Mouse (Mus musculus) liver, embryonic 13.5 days (tissue): ENCODE measurements around the gene Foxp2. TPM values are rescaled to one million over a fixed set of nuclear protein-coding genes. Genes with fewer than 3 reads are reported as not detected.

ENCODE experiments used
- ATAC-seq: fragments of 200-750 bp; cut with Nextera tagmentation; 2 replicates; pipeline ENCODE4 v1.8.0; 2017; ENCODE audit warnings: low read depth, mild to moderate bottlenecking, moderate number of reproducible peaks, moderate library complexity
- DNase-seq: peaks from one replicate; pipeline ENCODE4 v3.0.0; 2022
- H3K27ac ChIP-seq: fragments of 300-500 bp; sonication (generic); 2 replicates; pipeline ENCODE4 v1.5.1; 2015; ENCODE audit warnings: moderate library complexity, mild to moderate bottlenecking, inconsistent platforms
- H3K27me3 ChIP-seq: fragments of 300-500 bp; sonication (generic); 2 replicates; pipeline ENCODE4 v1.6.1; 2015; ENCODE audit warnings: mild to moderate bottlenecking, inconsistent platforms
- H3K36me3 ChIP-seq: fragments of 300-500 bp; sonication (generic); 2 replicates; pipeline ENCODE4 v1.6.1; 2015; ENCODE audit warnings: mild to moderate bottlenecking, inconsistent platforms
- H3K4me1 ChIP-seq: fragments of 300-500 bp; sonication (generic); replicated peaks from 2 replicates; pipeline ENCODE4 v1.6.1; 2015; ENCODE audit warnings: inconsistent platforms
- H3K4me2 ChIP-seq: fragments of 300-500 bp; sonication (generic); 2 replicates; pipeline ENCODE4 v1.6.1; 2015; ENCODE audit warnings: inconsistent platforms, mild to moderate bottlenecking, moderate library complexity
- H3K4me3 ChIP-seq: fragments of 300-500 bp; sonication (generic); replicated peaks from 2 replicates; pipeline ENCODE4 v1.5.1; 2015; ENCODE audit warnings: mild to moderate bottlenecking, inconsistent platforms
- H3K9ac ChIP-seq: fragments of 300-500 bp; sonication (generic); 2 replicates; pipeline ENCODE4 v1.6.1; 2015; ENCODE audit warnings: mild to moderate bottlenecking, inconsistent platforms
- H3K9me3 ChIP-seq: fragments of 300-500 bp; sonication (generic); replicated peaks from 2 replicates; pipeline ENCODE4 v1.6.1; 2016; ENCODE audit warnings: inconsistent platforms
- WGBS: fragments of 180-500 bp; shearing (Covaris S2); methylation state at CpG from one replicate; pipeline ENCODE4 v1.1.7; 2015; ENCODE audit not compliant: insufficient replicate concordance; 5-methylcytosine and 5-hydroxymethylcytosine counted together
- polyA plus RNA-seq: library from polyadenylated mRNA; unstranded; fragments of >200 nt; fragmentation: Nextera tagmentation; extraction: Ambion mirVana; gene quantifications from 2 replicates; pipeline ENCODE4 v1.2.1, GENCODE M21; 2015

Foxp2 gene
- polyA plus RNA-seq, 1 experiment from 2014 or later: 0.58 TPM

- Histone ChIP-seq H3K4me3 (no peak overlapping the region), H3K4me1 (no peaks in the 10 kb centered on the region), H3K27ac (no peak overlapping the region), H3K9ac (no peak overlapping the region), H3K9me3 (no peaks in the 10 kb centered on the region), H3K27me3 (no peaks in the 10 kb centered on the region), H3K4me2 (no peak overlapping the region), H3K36me3 (no peaks in the 10 kb centered on the region)
- no peak for DNase-seq
- no peak for ATAC-seq
These were observed 21.6 kb downstream of the Foxp2 start for GRCm38 (mm10) chr6:14922704-14923103.

DNA sequence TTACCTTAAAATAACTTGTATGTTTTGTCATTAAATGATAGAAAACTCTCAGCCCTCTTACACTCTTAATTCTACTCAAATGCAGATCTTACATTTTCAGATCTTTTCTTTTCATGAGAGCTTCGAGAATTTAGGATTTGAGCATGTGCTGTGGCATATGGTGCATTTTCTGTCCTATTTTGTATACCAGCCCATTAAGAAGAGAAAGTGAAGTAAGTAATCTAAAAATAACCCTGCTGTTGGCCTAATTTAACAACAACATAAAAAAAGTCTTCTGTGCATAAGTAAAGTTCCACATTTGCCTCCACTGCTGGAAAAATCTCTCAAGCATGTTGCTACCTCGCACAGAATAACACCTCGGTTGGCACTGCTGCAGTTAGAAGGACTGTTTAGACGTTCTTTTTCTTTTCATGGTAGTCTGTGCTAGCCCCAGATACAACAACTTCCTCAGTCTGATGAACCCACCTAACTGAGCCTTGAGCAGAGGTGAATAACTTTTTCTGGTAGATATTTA lies 23.9 kb downstream of the Foxp2 start:
- H3K4me1 ChIP-seq: no peaks in the 10 kb centered on the region
- DNase-seq (no peak), ATAC-seq (no peak)
- H3K36me3 ChIP-seq: no peaks in the 10 kb centered on the region
- no peak overlapping the region for H3K9ac ChIP-seq
- 61% methylated on average over 4 of the region's 4 CpGs for WGBS
- no peaks in the 10 kb centered on the region for H3K9me3 ChIP-seq
- no peak overlapping the region for H3K4me2 ChIP-seq
- H3K27me3 ChIP-seq: no peaks in the 10 kb centered on the region
- H3K4me3 ChIP-seq: no peak overlapping the region
- no peak overlapping the region for H3K27ac ChIP-seq

GRCm38 (mm10) chr6:14951060-14951459 lies 49.9 kb downstream of the Foxp2 start:
- ATAC-seq: no peak

GRCm38 (mm10) chr6:14952731-14953130 lies 51.6 kb downstream of the Foxp2 start:
- Histone ChIP-seq H3K9me3 (no peaks in the 10 kb centered on the region), H3K36me3 (no peaks in the 10 kb centered on the region), H3K9ac (no peak overlapping the region), H3K27me3 (no peaks in the 10 kb centered on the region), H3K27ac (no peak overlapping the region), H3K4me2 (no peak overlapping the region), H3K4me1 (no peaks in the 10 kb centered on the region), H3K4me3 (no peak overlapping the region)
- ATAC-seq (no peak), DNase-seq (no peak)
- WGBS: 60% methylated on average over 4 of the region's 4 CpGs

More at GRCm38 (mm10) chr6:14951060-14951459, 49.9 kb downstream of the Foxp2 start:
- WGBS: 59% methylated on average over 6 of the region's 6 CpGs
- Histone ChIP-seq H3K4me3 (no peak overlapping the region), H3K27me3 (no peaks in the 10 kb centered on the region), H3K4me1 (no peaks in the 10 kb centered on the region), H3K36me3 (no peaks in the 10 kb centered on the region), H3K9me3 (no peaks in the 10 kb centered on the region), H3K27ac (no peak overlapping the region), H3K9ac (no peak overlapping the region), H3K4me2 (no peak overlapping the region)
- DNase-seq: no peak

DNA sequence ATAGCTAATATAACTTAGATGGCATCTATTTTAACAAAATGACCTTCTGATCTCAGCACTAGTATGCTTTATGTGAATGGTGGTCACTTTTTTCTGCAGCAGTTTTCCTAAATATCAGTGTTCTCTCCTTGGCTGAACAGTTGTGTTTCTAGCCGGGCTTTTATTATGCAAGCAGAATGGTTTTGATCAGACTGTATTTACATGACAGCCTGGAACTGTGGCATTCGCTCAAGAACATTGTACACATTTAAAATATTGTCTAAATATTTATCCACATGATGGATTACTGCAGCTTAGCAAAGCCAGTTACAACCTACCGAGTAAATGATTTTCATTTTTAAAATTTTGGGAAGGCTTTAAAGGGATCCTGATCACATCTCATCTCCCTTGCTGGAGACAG lies 75.9 kb downstream of the Foxp2 start:
- no peak for DNase-seq
- Histone ChIP-seq H3K4me3 (no peak overlapping the region), H3K27me3 (no peaks in the 10 kb centered on the region), H3K9ac (no peak overlapping the region), H3K4me1 (no peaks in the 10 kb centered on the region), H3K9me3 (no peaks in the 10 kb centered on the region), H3K36me3 (no peaks in the 10 kb centered on the region), H3K4me2 (no peak overlapping the region), H3K27ac (no peak overlapping the region)
- WGBS: 65% methylated on average over 3 of the region's 3 CpGs
- no peak for ATAC-seq

- no peak overlapping the region for H3K9ac ChIP-seq
- 59% methylated on average over 5 of the region's 5 CpGs for WGBS
- H3K4me3 ChIP-seq: no peak overlapping the region
- H3K4me1 ChIP-seq: no peaks in the 10 kb centered on the region
- H3K27me3 ChIP-seq: no peaks in the 10 kb centered on the region
- no peak overlapping the region for H3K4me2 ChIP-seq
- ATAC-seq (no peak), DNase-seq (no peak)
- no peak overlapping the region for H3K27ac ChIP-seq
- no peaks in the 10 kb centered on the region for H3K36me3 ChIP-seq
- no peaks in the 10 kb centered on the region for H3K9me3 ChIP-seq
These were observed 77.1 kb downstream of the Foxp2 start for GRCm38 (mm10) chr6:14978201-14978600.

DNA sequence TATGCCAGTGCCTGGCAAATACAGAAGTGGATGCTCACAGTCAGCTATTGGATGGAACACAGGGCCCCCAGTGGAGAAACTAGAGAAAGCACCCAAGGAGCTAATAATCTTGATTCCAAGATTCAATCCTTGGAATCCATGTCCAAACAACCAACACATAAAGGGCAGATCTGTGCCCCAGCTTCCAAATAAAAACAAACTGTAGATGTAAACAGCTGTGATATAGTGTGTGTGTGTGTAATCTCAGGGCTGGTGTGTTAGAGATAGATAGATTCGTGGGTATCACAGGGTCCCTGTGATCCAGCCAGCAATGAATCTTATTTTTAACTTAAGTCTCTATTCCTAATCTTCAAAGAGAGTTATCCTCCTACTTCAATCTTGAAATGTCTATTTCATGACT lies 107.0 kb downstream of the Foxp2 start:
- Histone ChIP-seq H3K9me3 (no peaks in the 10 kb centered on the region), H3K27me3 (no peaks in the 10 kb centered on the region), H3K4me3 (no peak overlapping the region), H3K27ac (no peak overlapping the region), H3K9ac (no peak overlapping the region), H3K4me2 (no peak overlapping the region), H3K36me3 (no peaks in the 10 kb centered on the region), H3K4me1 (no peaks in the 10 kb centered on the region)
- ATAC-seq (no peak), DNase-seq (no peak)
- WGBS: 52% methylated on average over 1 of the region's 1 CpGs

GRCm38 (mm10) chr6:15028488-15028887 lies 127.3 kb downstream of the Foxp2 start:
- H3K4me2 ChIP-seq: no peak overlapping the region
- no peak overlapping the region for H3K27ac ChIP-seq
- no peaks in the 10 kb centered on the region for H3K36me3 ChIP-seq
- H3K9me3 ChIP-seq: no peaks in the 10 kb centered on the region
- no peak overlapping the region for H3K9ac ChIP-seq
- ATAC-seq (peak; percentile 50; the same call in 1 of the 2 replicates), DNase-seq (no peak)
- 42% methylated on average over 3 of the region's 3 CpGs for WGBS
- no peak overlapping the region for H3K4me3 ChIP-seq
- no peaks in the 10 kb centered on the region for H3K27me3 ChIP-seq
- H3K4me1 ChIP-seq: peaks cover 11% of the 10 kb centered on the region

DNA sequence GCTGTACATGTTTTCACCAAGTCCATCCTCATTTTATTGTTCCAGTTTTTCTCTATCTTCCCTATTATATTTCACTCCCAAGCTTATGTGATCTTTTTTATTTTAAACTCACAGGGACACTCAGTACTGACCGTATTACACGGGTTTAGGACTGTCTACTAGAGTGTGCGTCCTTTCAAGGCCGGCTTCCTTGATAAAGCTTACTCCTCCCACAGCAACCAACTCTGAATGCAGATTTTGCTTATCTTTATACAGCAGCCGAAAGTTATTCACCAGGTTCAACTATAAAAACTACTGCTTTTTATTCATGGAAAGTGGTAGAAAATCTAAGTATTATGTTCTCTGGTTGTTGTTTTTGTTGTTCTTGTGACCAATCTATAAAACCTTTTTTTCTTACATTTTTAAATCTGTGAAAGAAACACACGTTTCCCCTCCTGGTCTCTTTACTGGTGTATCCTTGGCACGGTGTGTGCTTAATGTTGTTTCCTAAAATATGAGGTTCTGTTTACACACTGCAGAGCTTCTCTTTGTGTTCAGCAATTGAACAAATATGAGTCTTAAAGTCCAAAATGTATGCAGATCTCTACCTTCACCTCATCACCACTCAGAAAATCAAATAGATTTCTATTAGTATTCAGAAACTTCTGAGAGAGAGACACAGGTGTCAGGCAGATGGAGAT lies 128.4 kb downstream of the Foxp2 start:
- H3K9ac ChIP-seq: no peak overlapping the region
- DNase-seq (peak; percentile 11), ATAC-seq (peak; percentile 98)
- no peaks in the 10 kb centered on the region for H3K36me3 ChIP-seq
- peak overlapping the region; percentile 10 for H3K4me2 ChIP-seq
- WGBS: 23% methylated on average over 7 of the region's 7 CpGs
- peaks cover 11% of the 10 kb centered on the region for H3K4me1 ChIP-seq
- H3K27ac ChIP-seq: no peak overlapping the region
- no peaks in the 10 kb centered on the region for H3K9me3 ChIP-seq
- H3K4me3 ChIP-seq: no peak overlapping the region
- H3K27me3 ChIP-seq: no peaks in the 10 kb centered on the region

GRCm38 (mm10) chr6:15063246-15063645 lies 162.1 kb downstream of the Foxp2 start:
- H3K9ac ChIP-seq: no peak overlapping the region
- H3K4me2 ChIP-seq: no peak overlapping the region
- no peaks in the 10 kb centered on the region for H3K9me3 ChIP-seq
- no peak overlapping the region for H3K4me3 ChIP-seq
- no peaks in the 10 kb centered on the region for H3K36me3 ChIP-seq
- DNase-seq (no peak), ATAC-seq (no peak)
- H3K27ac ChIP-seq: no peak overlapping the region
- H3K27me3 ChIP-seq: no peaks in the 10 kb centered on the region
- 62% methylated on average over 1 of the region's 1 CpGs for WGBS
- H3K4me1 ChIP-seq: no peaks in the 10 kb centered on the region

- Histone ChIP-seq H3K4me2 (no peak overlapping the region), H3K9ac (no peak overlapping the region), H3K9me3 (no peaks in the 10 kb centered on the region), H3K27ac (no peak overlapping the region), H3K4me3 (no peak overlapping the region), H3K27me3 (no peaks in the 10 kb centered on the region), H3K36me3 (no peaks in the 10 kb centered on the region), H3K4me1 (no peaks in the 10 kb centered on the region)
- ATAC-seq (no peak), DNase-seq (no peak)
- 58% methylated on average over 1 of the region's 1 CpGs for WGBS
These were observed 200.4 kb downstream of the Foxp2 start for GRCm38 (mm10) chr6:15101548-15101947.

DNA sequence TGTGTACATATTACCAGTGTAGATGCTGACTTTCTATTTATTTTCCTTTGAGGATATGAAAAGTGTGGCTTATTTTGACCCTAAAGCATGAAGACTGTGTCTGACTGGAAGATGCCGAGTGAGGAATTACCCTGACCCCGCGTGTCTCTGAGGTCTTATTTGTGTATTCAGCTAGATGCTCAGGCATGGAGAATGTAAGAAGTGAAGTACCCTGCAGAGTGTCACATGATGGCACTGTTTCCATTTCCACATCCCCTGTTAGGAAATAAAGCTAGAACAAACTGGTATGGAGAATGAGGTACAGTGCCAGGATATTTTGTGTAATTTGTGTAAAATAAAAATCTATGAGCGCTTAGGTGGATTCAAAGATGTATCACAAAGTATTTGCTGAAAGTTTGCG lies 219.8 kb downstream of the Foxp2 start:
- WGBS: 67% methylated on average over 5 of the region's 5 CpGs
- DNase-seq: no peak

More for the DNA sequence above, 219.8 kb downstream of the Foxp2 start:
- H3K27me3 ChIP-seq: no peaks in the 10 kb centered on the region
- no peak overlapping the region for H3K9ac ChIP-seq
- no peak overlapping the region for H3K27ac ChIP-seq
- H3K9me3 ChIP-seq: no peaks in the 10 kb centered on the region
- no peak overlapping the region for H3K4me3 ChIP-seq
- H3K36me3 ChIP-seq: no peaks in the 10 kb centered on the region
- no peak overlapping the region for H3K4me2 ChIP-seq
- no peaks in the 10 kb centered on the region for H3K4me1 ChIP-seq
- ATAC-seq: no peak
